Mouse (Mus musculus): ENCODE measurements at regions not wholly inside any gene's neighbourhood (a gene's known extent, or its start where the extent isn't known, plus 50 kb on each side); places are given as distances from the start of the nearest gene placed in this dataset.

GRCm38 (mm10) chr1:73089636-73090035 lies 73.9 kb upstream of the Tnp1 start:
- H3K4me2 ChIP-seq = no peak overlapping the region
- H3K4me1 ChIP-seq (replicated peaks; ENCODE audit: control insufficient read depth, insufficient read depth, low read length) = no peaks in the 10 kb centered on the region
- H3K9ac ChIP-seq (ENCODE audit: low read depth, low read length) = no peak overlapping the region
- H3K36me3 ChIP-seq (ENCODE audit: control insufficient read depth, insufficient read depth, low read length) = no peaks in the 10 kb centered on the region
- DNase-seq (ENCODE audit: low spot score) (no peak), ATAC-seq (replicated peaks; ENCODE audit: low FRiP score) (no peak)
- no peaks in the 10 kb centered on the region for H3K27me3 ChIP-seq (replicated peaks; ENCODE audit: control insufficient read depth, insufficient read depth, low read length)
- H3K27ac ChIP-seq (ENCODE audit: low read depth, low read length) = no peak overlapping the region
- no peaks in the 10 kb centered on the region for H3K9me3 ChIP-seq (ENCODE audit: control insufficient read depth, low read length)
- no peak overlapping the region for H3K4me3 ChIP-seq (ENCODE audit: low read depth, low read length)
- WGBS = 44% methylated on average over 3 of the region's 3 CpGs

GRCm38 (mm10) chr1:73088494-73088893 lies 72.8 kb upstream of the Tnp1 start:
- H3K9ac ChIP-seq (ENCODE audit: low read depth, low read length) = no peak overlapping the region
- no peaks in the 10 kb centered on the region for H3K27me3 ChIP-seq (replicated peaks; ENCODE audit: control insufficient read depth, insufficient read depth, low read length)
- H3K9me3 ChIP-seq (ENCODE audit: control insufficient read depth, low read length) = no peaks in the 10 kb centered on the region
- DNase-seq (ENCODE audit: low spot score) (no peak), ATAC-seq (replicated peaks; ENCODE audit: low FRiP score) (no peak)
- no peak overlapping the region for H3K4me2 ChIP-seq
- H3K4me1 ChIP-seq (replicated peaks; ENCODE audit: control insufficient read depth, insufficient read depth, low read length) = no peaks in the 10 kb centered on the region
- 49% methylated on average over 2 of the region's 2 CpGs for WGBS
- H3K27ac ChIP-seq (ENCODE audit: low read depth, low read length) = no peak overlapping the region; the same call in 1 of the 2 replicates
- H3K4me3 ChIP-seq (ENCODE audit: low read depth, low read length) = no peak overlapping the region
- H3K36me3 ChIP-seq (ENCODE audit: control insufficient read depth, insufficient read depth, low read length) = no peaks in the 10 kb centered on the region

GRCm38 (mm10) chr1:73084946-73085345 lies 69.2 kb upstream of the Tnp1 start:
- Histone ChIP-seq H3K4me2 (no peak overlapping the region), H3K27me3 (replicated peaks; ENCODE audit: control insufficient read depth, insufficient read depth, low read length) (no peaks in the 10 kb centered on the region), H3K9me3 (ENCODE audit: control insufficient read depth, low read length) (no peaks in the 10 kb centered on the region), H3K4me3 (ENCODE audit: low read depth, low read length) (no peak overlapping the region), H3K9ac (ENCODE audit: low read depth, low read length) (no peak overlapping the region), H3K36me3 (ENCODE audit: control insufficient read depth, insufficient read depth, low read length) (no peaks in the 10 kb centered on the region), H3K4me1 (replicated peaks; ENCODE audit: control insufficient read depth, insufficient read depth, low read length) (no peaks in the 10 kb centered on the region), H3K27ac (ENCODE audit: low read depth, low read length) (no peak overlapping the region)
- ATAC-seq (replicated peaks; ENCODE audit: low FRiP score) (no peak), DNase-seq (ENCODE audit: low spot score) (no peak)
- 39% methylated on average over 2 of the region's 2 CpGs for WGBS

DNA sequence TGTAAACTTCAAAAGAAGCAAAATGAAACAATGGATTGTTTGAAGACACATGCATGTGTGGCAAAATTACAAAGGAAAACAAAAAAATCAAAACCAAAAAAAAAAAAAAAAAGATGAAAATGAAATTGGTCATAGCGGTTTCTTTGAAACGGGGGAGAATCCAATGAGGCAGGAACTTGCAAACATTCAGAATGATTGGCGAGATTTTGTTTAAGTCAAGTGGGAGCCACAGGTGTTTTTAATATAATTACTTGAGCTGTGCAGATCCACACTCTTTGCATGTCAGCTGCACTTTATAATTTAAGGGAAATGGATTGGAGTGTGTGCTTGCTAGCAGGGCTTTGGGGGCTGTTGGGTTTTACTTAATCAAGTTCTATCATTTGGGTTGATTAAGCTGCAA lies 67.7 kb upstream of the Tnp1 start:
- H3K4me1 ChIP-seq (replicated peaks; ENCODE audit: control insufficient read depth, insufficient read depth, low read length) = no peaks in the 10 kb centered on the region
- DNase-seq (ENCODE audit: low spot score) (no peak), ATAC-seq (replicated peaks; ENCODE audit: low FRiP score) (no peak)
- H3K4me3 ChIP-seq (ENCODE audit: low read depth, low read length) = no peak overlapping the region
- no peak overlapping the region for H3K4me2 ChIP-seq
- no peaks in the 10 kb centered on the region for H3K9me3 ChIP-seq (ENCODE audit: control insufficient read depth, low read length)
- H3K36me3 ChIP-seq (ENCODE audit: control insufficient read depth, insufficient read depth, low read length) = no peaks in the 10 kb centered on the region
- no peaks in the 10 kb centered on the region for H3K27me3 ChIP-seq (replicated peaks; ENCODE audit: control insufficient read depth, insufficient read depth, low read length)
- H3K27ac ChIP-seq (ENCODE audit: low read depth, low read length) = no peak overlapping the region
- WGBS = 84% methylated on average over 3 of the region's 3 CpGs
- no peak overlapping the region for H3K9ac ChIP-seq (ENCODE audit: low read depth, low read length)

- Histone ChIP-seq H3K4me3 (ENCODE audit: low read depth, low read length) (no peak overlapping the region), H3K4me2 (no peak overlapping the region), H3K27ac (ENCODE audit: low read depth, low read length) (no peak overlapping the region), H3K9ac (ENCODE audit: low read depth, low read length) (no peak overlapping the region), H3K27me3 (replicated peaks; ENCODE audit: control insufficient read depth, insufficient read depth, low read length) (no peaks in the 10 kb centered on the region), H3K4me1 (replicated peaks; ENCODE audit: control insufficient read depth, insufficient read depth, low read length) (no peaks in the 10 kb centered on the region), H3K9me3 (ENCODE audit: control insufficient read depth, low read length) (no peaks in the 10 kb centered on the region), H3K36me3 (ENCODE audit: control insufficient read depth, insufficient read depth, low read length) (no peaks in the 10 kb centered on the region)
- DNase-seq (ENCODE audit: low spot score) = no peak
- ATAC-seq (replicated peaks; ENCODE audit: low FRiP score) = no peak
- 63% methylated on average over 2 of the region's 2 CpGs for WGBS
Observed at GRCm38 (mm10) chr1:73079518-73079917, 63.8 kb upstream of the Tnp1 start.

DNA sequence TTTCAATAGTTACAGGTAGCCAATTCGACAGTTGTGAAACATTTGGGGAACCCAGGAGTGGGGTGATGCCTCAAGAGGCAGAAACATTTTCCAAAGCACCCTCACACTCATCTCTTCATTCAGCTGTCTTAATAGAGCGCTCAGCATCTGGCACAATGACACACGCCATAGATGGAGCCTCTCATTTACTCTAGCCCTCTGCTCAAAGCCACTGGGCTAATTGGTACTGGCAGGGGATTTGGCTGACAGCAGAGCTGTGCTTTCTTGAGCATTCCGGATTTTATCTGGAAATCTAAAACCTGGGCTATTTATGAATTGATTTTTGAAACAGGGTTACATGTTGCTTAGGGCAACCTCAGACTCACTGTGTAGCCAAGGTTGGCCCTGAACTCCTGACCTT lies 61.4 kb upstream of the Tnp1 start:
- H3K4me1 ChIP-seq (replicated peaks; ENCODE audit: control insufficient read depth, insufficient read depth, low read length) = peaks cover 3% of the 10 kb centered on the region; the same call in 1 of the 2 replicates
- H3K9me3 ChIP-seq (ENCODE audit: control insufficient read depth, low read length) = no peaks in the 10 kb centered on the region
- H3K36me3 ChIP-seq (ENCODE audit: control insufficient read depth, insufficient read depth, low read length) = no peaks in the 10 kb centered on the region
- ATAC-seq (replicated peaks; ENCODE audit: low FRiP score) (no peak), DNase-seq (ENCODE audit: low spot score) (no peak)
- H3K9ac ChIP-seq (ENCODE audit: low read depth, low read length) = no peak overlapping the region
- 80% methylated on average over 4 of the region's 4 CpGs for WGBS
- no peak overlapping the region for H3K27ac ChIP-seq (ENCODE audit: low read depth, low read length)
- H3K4me3 ChIP-seq (ENCODE audit: low read depth, low read length) = no peak overlapping the region
- H3K4me2 ChIP-seq = no peak overlapping the region
- no peaks in the 10 kb centered on the region for H3K27me3 ChIP-seq (replicated peaks; ENCODE audit: control insufficient read depth, insufficient read depth, low read length)

DNA sequence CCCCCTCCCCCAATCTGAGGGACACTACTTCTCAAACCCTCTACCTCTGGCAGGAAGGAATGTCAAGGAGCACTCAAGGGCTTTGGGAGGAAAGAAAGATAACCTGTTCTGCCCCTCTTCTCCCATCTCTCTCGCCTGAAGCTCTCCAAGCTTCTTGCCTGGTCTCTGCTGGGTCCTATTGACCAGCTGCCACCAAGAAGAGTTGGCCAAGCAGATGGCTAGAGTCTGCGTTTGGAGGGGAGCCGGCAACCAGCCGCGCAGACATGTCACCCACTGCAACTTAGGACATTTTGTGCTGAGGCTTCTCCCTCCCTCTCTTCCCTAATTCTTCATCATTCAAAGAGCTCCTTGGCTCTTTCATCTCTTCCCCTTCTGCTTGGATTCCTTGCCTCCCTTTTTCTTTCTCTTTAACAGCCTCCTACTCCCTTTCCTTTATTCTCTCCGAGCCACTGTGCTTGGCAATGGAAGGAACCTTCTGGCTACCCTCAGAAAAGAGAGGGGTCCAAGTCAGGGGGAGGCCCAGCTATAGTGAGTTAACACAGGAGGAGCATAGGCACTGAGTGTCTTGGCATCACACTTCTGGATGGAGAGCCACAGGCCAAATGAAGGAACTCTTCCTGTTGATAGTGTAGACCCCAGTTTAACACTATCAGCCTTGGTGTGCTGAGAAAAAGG lies 60.1 kb upstream of the Tnp1 start:
- Histone ChIP-seq H3K4me2 (no peak overlapping the region), H3K27me3 (replicated peaks; ENCODE audit: control insufficient read depth, insufficient read depth, low read length) (no peaks in the 10 kb centered on the region), H3K9me3 (ENCODE audit: control insufficient read depth, low read length) (no peaks in the 10 kb centered on the region), H3K4me1 (replicated peaks; ENCODE audit: control insufficient read depth, insufficient read depth, low read length) (peaks cover 3% of the 10 kb centered on the region; the same call in 1 of the 2 replicates), H3K9ac (ENCODE audit: low read depth, low read length) (no peak overlapping the region), H3K27ac (ENCODE audit: low read depth, low read length) (no peak overlapping the region), H3K4me3 (ENCODE audit: low read depth, low read length) (no peak overlapping the region), H3K36me3 (ENCODE audit: control insufficient read depth, insufficient read depth, low read length) (no peaks in the 10 kb centered on the region)
- WGBS = 82% methylated on average over 6 of the region's 6 CpGs
- no peak for ATAC-seq (replicated peaks; ENCODE audit: low FRiP score)
- no peak for DNase-seq (ENCODE audit: low spot score)

GRCm38 (mm10) chr1:73075159-73075558 lies 59.5 kb upstream of the Tnp1 start:
- H3K9me3 ChIP-seq (ENCODE audit: control insufficient read depth, low read length) = no peaks in the 10 kb centered on the region
- ATAC-seq (replicated peaks; ENCODE audit: low FRiP score) (no peak), DNase-seq (ENCODE audit: low spot score) (no peak)
- H3K4me1 ChIP-seq (replicated peaks; ENCODE audit: control insufficient read depth, insufficient read depth, low read length) = peaks cover 3% of the 10 kb centered on the region; the same call in 1 of the 2 replicates
- H3K4me3 ChIP-seq (ENCODE audit: low read depth, low read length) = no peak overlapping the region
- no peak overlapping the region for H3K4me2 ChIP-seq
- H3K27me3 ChIP-seq (replicated peaks; ENCODE audit: control insufficient read depth, insufficient read depth, low read length) = no peaks in the 10 kb centered on the region
- no peak overlapping the region for H3K9ac ChIP-seq (ENCODE audit: low read depth, low read length)
- no peak overlapping the region for H3K27ac ChIP-seq (ENCODE audit: low read depth, low read length)
- WGBS = 67% methylated on average over 2 of the region's 2 CpGs
- H3K36me3 ChIP-seq (ENCODE audit: control insufficient read depth, insufficient read depth, low read length) = no peaks in the 10 kb centered on the region

- 77% methylated on average over 3 of the region's 3 CpGs for WGBS
- peaks cover 3% of the 10 kb centered on the region; the same call in 1 of the 2 replicates for H3K4me1 ChIP-seq (replicated peaks; ENCODE audit: control insufficient read depth, insufficient read depth, low read length)
Observed at GRCm38 (mm10) chr1:73074525-73074924, 58.8 kb upstream of the Tnp1 start.

More at GRCm38 (mm10) chr1:73074525-73074924, 58.8 kb upstream of the Tnp1 start:
- Histone ChIP-seq H3K27ac (ENCODE audit: low read depth, low read length) (no peak overlapping the region), H3K4me2 (no peak overlapping the region), H3K9ac (ENCODE audit: low read depth, low read length) (no peak overlapping the region), H3K27me3 (replicated peaks; ENCODE audit: control insufficient read depth, insufficient read depth, low read length) (no peaks in the 10 kb centered on the region), H3K4me3 (ENCODE audit: low read depth, low read length) (no peak overlapping the region), H3K36me3 (ENCODE audit: control insufficient read depth, insufficient read depth, low read length) (no peaks in the 10 kb centered on the region), H3K9me3 (ENCODE audit: control insufficient read depth, low read length) (no peaks in the 10 kb centered on the region)
- ATAC-seq (replicated peaks; ENCODE audit: low FRiP score) (no peak), DNase-seq (ENCODE audit: low spot score) (no peak)

Measured in liver, embryonic 11.5 days (tissue).